Mouse (Mus musculus): ENCODE measurements around the gene Fchsd2. TPM values are rescaled to one million over a fixed set of nuclear protein-coding genes. Genes with fewer than 3 reads are reported as not detected.

Gene Fchsd2
- polyA plus RNA-seq, 2 experiments: 3.1 to 3.3 TPM

- DNase-seq (ENCODE audit: low read depth in 3 of 3, low spot score in 3 of 3) (no peak), ATAC-seq (ENCODE audit: insufficient read depth) (no peak)
- H3K9ac ChIP-seq (replicated peaks): no peak overlapping the region
- H3K36me3 ChIP-seq (replicated peaks; ENCODE audit: control insufficient read depth, insufficient read depth, low read depth): no peaks in the 10 kb centered on the region; the same call in 1 of the 2 replicates
- TF ChIP-seq EP300 (IDR thresholded peaks at IDR 0.05; ENCODE audit: low read depth): no peak
- no peak for TF ChIP-seq CTCF (IDR thresholded peaks at IDR 0.05; ENCODE audit: low read depth)
- no peak overlapping the region for H3K4me2 ChIP-seq (ENCODE audit: low read depth)
- 63% methylated on average over 6 of the region's 6 CpGs for WGBS (ENCODE audit: insufficient replicate concordance)
- H3K27me3 ChIP-seq (ENCODE audit: control insufficient read depth, insufficient read depth, low read length): no peaks in the 10 kb centered on the region
- no peaks in the 10 kb centered on the region for H3K9me3 ChIP-seq (ENCODE audit: control insufficient read depth, low read length)
- H3K4me3 ChIP-seq (ENCODE audit: insufficient read depth in 1 of 2, low read depth in 2 of 2, low read length in 2 of 2): no peak overlapping the region
- peaks cover 3 to 7% of the 10 kb centered on the region in 2 experiments; a peak in 3 of 4 replicates for H3K4me1 ChIP-seq (replicated peaks; ENCODE audit: control insufficient read depth in 2 of 2, insufficient read depth in 2 of 2, low read length in 1 of 2)
- H3K27ac ChIP-seq: no peak overlapping the region
These were observed 31.1 kb downstream of the Fchsd2 start for GRCm38 (mm10) chr7:101123579-101124347.

- ATAC-seq (ENCODE audit: insufficient read depth): no peak
- Histone ChIP-seq H3K36me3 (replicated peaks; ENCODE audit: control insufficient read depth, insufficient read depth, low read depth) (no peaks in the 10 kb centered on the region), H3K9me3 (ENCODE audit: control insufficient read depth, low read length) (no peaks in the 10 kb centered on the region), H3K4me2 (ENCODE audit: low read depth) (no peak overlapping the region), H3K4me3 (ENCODE audit: insufficient read depth in 1 of 2, low read depth in 2 of 2, low read length in 2 of 2) (no peak overlapping the region), H3K9ac (replicated peaks) (no peak overlapping the region), H3K27me3 (ENCODE audit: control insufficient read depth, insufficient read depth, low read length) (no peaks in the 10 kb centered on the region), H3K27ac (no peak overlapping the region), H3K4me1 (replicated peaks; ENCODE audit: control insufficient read depth in 2 of 2, insufficient read depth in 2 of 2, low read length in 1 of 2) (peaks cover 3 to 7% of the 10 kb centered on the region in 2 experiments; a peak in 3 of 4 replicates)
- TF ChIP-seq EP300 (IDR thresholded peaks at IDR 0.05; ENCODE audit: low read depth) (no peak), CTCF (IDR thresholded peaks at IDR 0.05; ENCODE audit: low read depth) (no peak)
- DNase-seq (ENCODE audit: low read depth in 3 of 3, low spot score in 3 of 3): no peak
- 61% methylated on average over 3 of the region's 3 CpGs for WGBS (ENCODE audit: insufficient replicate concordance)
These were observed 35.1 kb downstream of the Fchsd2 start for GRCm38 (mm10) chr7:101127737-101128136.

- Histone ChIP-seq H3K9me3 (ENCODE audit: control insufficient read depth, low read length) (no peaks in the 10 kb centered on the region), H3K9ac (replicated peaks) (no peak overlapping the region), H3K4me1 (replicated peaks; ENCODE audit: control insufficient read depth in 2 of 2, insufficient read depth in 2 of 2, low read length in 1 of 2) (peaks cover 3 to 9% of the 10 kb centered on the region in 2 experiments), H3K4me3 (ENCODE audit: insufficient read depth in 1 of 2, low read depth in 2 of 2, low read length in 2 of 2) (no peak overlapping the region), H3K4me2 (ENCODE audit: low read depth) (no peak overlapping the region), H3K36me3 (replicated peaks; ENCODE audit: control insufficient read depth, insufficient read depth, low read depth) (no peaks in the 10 kb centered on the region), H3K27me3 (ENCODE audit: control insufficient read depth, insufficient read depth, low read length) (no peaks in the 10 kb centered on the region), H3K27ac (no peak overlapping the region)
- DNase-seq (ENCODE audit: low read depth in 3 of 3, low spot score in 3 of 3) (no peak), ATAC-seq (ENCODE audit: insufficient read depth) (no peak)
- 66% methylated on average over 4 of the region's 4 CpGs for WGBS (ENCODE audit: insufficient replicate concordance)
- TF ChIP-seq EP300 (IDR thresholded peaks at IDR 0.05; ENCODE audit: low read depth) (no peak), CTCF (IDR thresholded peaks at IDR 0.05; ENCODE audit: low read depth) (no peak)
These were observed 35.9 kb downstream of the Fchsd2 start for GRCm38 (mm10) chr7:101128536-101128935.

GRCm38 (mm10) chr7:101130646-101131045, 38.0 kb downstream of the Fchsd2 start:
- no peak overlapping the region for H3K4me2 ChIP-seq (ENCODE audit: low read depth)
- no peak overlapping the region for H3K27ac ChIP-seq
- no peaks in the 10 kb centered on the region for H3K27me3 ChIP-seq (ENCODE audit: control insufficient read depth, insufficient read depth, low read length)
- TF ChIP-seq CTCF (IDR thresholded peaks at IDR 0.05; ENCODE audit: low read depth) (no peak), EP300 (IDR thresholded peaks at IDR 0.05; ENCODE audit: low read depth) (no peak)
- 66% methylated on average over 3 of the region's 3 CpGs for WGBS (ENCODE audit: insufficient replicate concordance)
- H3K36me3 ChIP-seq (replicated peaks; ENCODE audit: control insufficient read depth, insufficient read depth, low read depth): no peaks in the 10 kb centered on the region
- ATAC-seq (ENCODE audit: insufficient read depth) (no peak), DNase-seq (ENCODE audit: low read depth in 3 of 3, low spot score in 3 of 3) (no peak)
- H3K9ac ChIP-seq (replicated peaks): no peak overlapping the region
- H3K9me3 ChIP-seq (ENCODE audit: control insufficient read depth, low read length): no peaks in the 10 kb centered on the region
- H3K4me3 ChIP-seq (ENCODE audit: insufficient read depth in 1 of 2, low read depth in 2 of 2, low read length in 2 of 2): no peak overlapping the region
- H3K4me1 ChIP-seq (replicated peaks; ENCODE audit: control insufficient read depth in 2 of 2, insufficient read depth in 2 of 2, low read length in 1 of 2): peaks cover 5 to 15% of the 10 kb centered on the region in 2 experiments

- 70% methylated on average over 6 of the region's 6 CpGs for WGBS (ENCODE audit: insufficient replicate concordance)
- Histone ChIP-seq H3K36me3 (replicated peaks; ENCODE audit: control insufficient read depth, insufficient read depth, low read depth) (no peaks in the 10 kb centered on the region), H3K4me2 (ENCODE audit: low read depth) (no peak overlapping the region), H3K9me3 (ENCODE audit: control insufficient read depth, low read length) (no peaks in the 10 kb centered on the region), H3K27me3 (ENCODE audit: control insufficient read depth, insufficient read depth, low read length) (no peaks in the 10 kb centered on the region), H3K4me1 (replicated peaks; ENCODE audit: control insufficient read depth in 2 of 2, insufficient read depth in 2 of 2, low read length in 1 of 2) (peaks cover 5 to 15% of the 10 kb centered on the region in 2 experiments), H3K27ac (no peak overlapping the region), H3K4me3 (ENCODE audit: insufficient read depth in 1 of 2, low read depth in 2 of 2, low read length in 2 of 2) (no peak overlapping the region), H3K9ac (replicated peaks) (no peak overlapping the region)
- TF ChIP-seq EP300 (IDR thresholded peaks at IDR 0.05; ENCODE audit: low read depth) (no peak), CTCF (IDR thresholded peaks at IDR 0.05; ENCODE audit: low read depth) (no peak)
- no peak for ATAC-seq (ENCODE audit: insufficient read depth)
- no peak for DNase-seq (ENCODE audit: low read depth in 3 of 3, low spot score in 3 of 3)
These were observed 38.6 kb downstream of the Fchsd2 start for GRCm38 (mm10) chr7:101131281-101131680.
